Mouse (Mus musculus): ENCODE results near the gene Selenos.

DNA sequence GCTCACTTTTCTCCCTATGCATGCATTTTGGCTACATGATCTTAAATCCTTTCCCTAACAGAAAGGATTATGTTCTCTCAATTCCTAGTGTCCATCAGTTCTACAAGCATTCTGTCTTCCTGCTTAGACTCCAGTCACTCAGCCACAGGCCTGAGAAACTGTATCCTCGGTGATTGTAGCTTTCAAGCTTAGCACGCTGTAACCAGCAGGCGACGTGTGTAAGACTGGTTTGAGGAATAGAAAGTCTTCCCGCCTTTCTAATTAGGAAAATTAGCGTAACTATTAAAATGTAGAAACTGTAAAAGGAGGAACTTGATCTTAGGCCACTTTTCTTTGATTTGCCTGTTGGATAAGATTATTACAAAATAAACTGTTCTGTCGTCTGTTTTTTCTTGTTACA lies 39.3 kb downstream of the Selenos start:
- TF ChIP-seq EP300 (IDR thresholded peaks at IDR 0.05; ENCODE audit: low read depth in 1 of 2, low read length in 2 of 2) (peak in 1 of 2 experiments; percentile 18; a peak in 1 of 4 replicates), POLR2AphosphoS2 (IDR thresholded peaks at IDR 0.05; ENCODE audit: low read length) (no peak), ZKSCAN1 (IDR thresholded peaks at IDR 0.05; ENCODE audit: low read depth, low read length) (no peak), POLR2A (IDR thresholded peaks at IDR 0.05; ENCODE audit: control insufficient read depth in 1 of 2, insufficient read depth in 1 of 2, low read depth in 1 of 2, low read length in 2 of 2, poor library complexity in 1 of 2) (no peak), POLR2AphosphoS5 (IDR thresholded peaks at IDR 0.05; ENCODE audit: borderline replicate concordance, low read depth, low read length) (no peak), ZC3H11A (IDR thresholded peaks at IDR 0.05; ENCODE audit: low read depth, low read length) (no peak), CTCF (IDR thresholded peaks at IDR 0.05 in 2 of 3, conservative IDR thresholded peaks at IDR 0.05 in 1 of 3; ENCODE audit: control insufficient read depth in 1 of 3, insufficient read depth in 1 of 3, low read depth in 2 of 3, low read length in 3 of 3, poor library complexity in 1 of 3, severe bottlenecking in 1 of 3) (no peak), TAL1 (IDR thresholded peaks at IDR 0.05; ENCODE audit: low read length) (no peak), CHD1 (IDR thresholded peaks at IDR 0.05; ENCODE audit: low read depth, low read length) (no peak), USF2 (IDR thresholded peaks at IDR 0.05; ENCODE audit: borderline replicate concordance in 1 of 2, insufficient read depth in 1 of 2, low read depth in 1 of 2, low read length in 2 of 2) (no peak)
